Mouse (Mus musculus) neural tube, embryonic 13.5 days (tissue): ENCODE data around the gene Lingo1. TPM values are rescaled to one million over a fixed set of nuclear protein-coding genes. Genes with fewer than 3 reads are reported as not detected.

Source experiments
- ATAC-seq: fragments of 200-750 bp; cut with Nextera tagmentation; 2 replicates; pipeline ENCODE4 v1.8.0; 2017; ENCODE audit warnings: low read depth, mild to moderate bottlenecking, moderate TSS enrichment, moderate library complexity
- H3K27ac ChIP-seq: fragments of 300-500 bp; sonication (generic); replicated peaks from 2 replicates; pipeline ENCODE4 v1.5.1; 2015; ENCODE audit warnings: moderate library complexity, mild to moderate bottlenecking, inconsistent platforms
- H3K27me3 ChIP-seq: fragments of 300-500 bp; sonication (generic); 2 replicates; pipeline ENCODE4 v1.6.1; 2015; ENCODE audit warnings: mild to moderate bottlenecking, inconsistent platforms
- H3K36me3 ChIP-seq: fragments of 300-500 bp; sonication (generic); 2 replicates; pipeline ENCODE4 v1.6.1; 2015; ENCODE audit warnings: mild to moderate bottlenecking, inconsistent platforms
- H3K4me1 ChIP-seq: fragments of 300-500 bp; sonication (generic); replicated peaks from 2 replicates; pipeline ENCODE4 v1.6.1; 2015; ENCODE audit warnings: inconsistent platforms
- H3K4me2 ChIP-seq: fragments of 300-500 bp; sonication (generic); 2 replicates; pipeline ENCODE4 v1.6.1; 2015; ENCODE audit warnings: inconsistent platforms, mild to moderate bottlenecking, moderate library complexity
- H3K4me3 ChIP-seq: fragments of 300-500 bp; sonication (generic); 2 replicates; pipeline ENCODE4 v1.5.1; 2015; ENCODE audit warnings: mild to moderate bottlenecking, inconsistent platforms
- H3K9ac ChIP-seq: fragments of 300-500 bp; sonication (generic); 2 replicates; pipeline ENCODE4 v1.6.1; 2015; ENCODE audit warnings: moderate library complexity, mild to moderate bottlenecking, inconsistent platforms
- H3K9me3 ChIP-seq: fragments of 300-500 bp; sonication (generic); 2 replicates; pipeline ENCODE4 v1.6.1; 2016; ENCODE audit warnings: inconsistent platforms
- WGBS: fragments of 180-500 bp; shearing (Covaris S2); methylation state at CpG from one replicate; pipeline ENCODE4 v1.1.7; 2015; 5-methylcytosine and 5-hydroxymethylcytosine counted together
- polyA plus RNA-seq: library from polyadenylated mRNA; unstranded; fragments of >200 nt; fragmentation: Nextera tagmentation; extraction: Ambion mirVana; gene quantifications from 2 replicates; pipeline ENCODE4 v1.2.1, GENCODE M21; 2015

Lingo1 gene
- polyA plus RNA-seq, 1 experiment from 2014 or later: 59.4 TPM

DNA sequence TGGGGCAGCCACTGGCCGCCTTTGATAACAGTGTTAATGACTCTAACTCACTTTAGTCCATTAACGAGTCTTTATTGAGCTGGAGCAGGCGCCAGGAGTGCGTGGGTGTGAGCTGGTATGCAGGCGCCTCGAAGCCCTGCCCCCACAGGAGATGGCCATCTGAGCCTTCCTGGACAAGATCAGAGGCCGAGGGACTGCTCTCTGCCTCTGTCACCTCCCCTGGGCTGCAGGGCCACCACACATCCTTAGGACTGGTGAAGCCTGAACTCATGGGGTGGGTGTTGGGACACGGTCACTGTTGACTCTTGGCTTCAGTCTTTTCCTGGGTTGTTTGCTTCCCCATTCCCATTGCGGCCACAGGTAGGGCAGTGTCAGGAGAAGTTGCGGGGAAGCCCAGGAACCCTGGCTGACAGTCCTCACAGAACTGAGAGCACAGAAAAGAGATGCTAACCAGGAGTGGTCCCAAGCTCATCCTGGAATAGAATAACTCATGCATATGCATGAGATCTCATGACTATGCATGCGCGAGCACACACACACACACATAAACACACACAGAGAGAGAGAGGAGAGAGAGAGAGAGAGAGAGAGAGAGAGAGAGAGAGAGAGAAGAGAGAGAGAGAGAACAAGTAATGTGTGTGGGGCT lies 191.3 kb downstream of the Lingo1 start:
- Histone ChIP-seq H3K27ac (peak overlapping the region; percentile 49), H3K27me3 (no peaks in the 10 kb centered on the region), H3K36me3 (no peaks in the 10 kb centered on the region), H3K9ac (no peak overlapping the region; the same call in 1 of the 2 replicates), H3K4me3 (no peak overlapping the region), H3K9me3 (no peaks in the 10 kb centered on the region), H3K4me1 (peaks cover 58% of the 10 kb centered on the region), H3K4me2 (0 out of 2 replicates have a peak overlapping the region, but pooled peaks have one; percentile 3)
- WGBS: 15% methylated on average over 12 of the region's 12 CpGs
- peak; percentile 87 for ATAC-seq

DNA sequence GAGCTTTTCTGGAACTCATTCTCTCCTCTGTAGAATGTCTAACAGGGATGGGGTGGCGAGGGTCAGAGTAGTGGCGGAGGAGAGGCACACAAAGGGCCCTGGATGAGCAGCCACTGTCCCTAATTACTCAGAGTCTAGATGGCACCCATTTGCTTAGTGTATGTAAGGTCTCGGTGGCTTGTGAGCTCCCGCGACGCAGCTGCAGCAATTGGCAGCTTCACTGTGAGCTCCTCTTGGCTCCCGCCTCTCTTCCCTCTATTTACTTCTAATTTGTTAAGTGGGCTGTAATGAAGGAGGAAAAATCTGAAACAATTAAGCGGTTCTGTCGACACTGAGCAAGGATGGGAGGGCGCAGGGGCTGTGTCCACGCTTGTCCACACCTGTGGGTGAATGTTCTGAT lies 195.6 kb downstream of the Lingo1 start:
- no peaks in the 10 kb centered on the region for H3K36me3 ChIP-seq
- H3K4me2 ChIP-seq: no peak overlapping the region
- H3K4me1 ChIP-seq: peaks cover 25% of the 10 kb centered on the region
- H3K27me3 ChIP-seq: no peaks in the 10 kb centered on the region
- no peaks in the 10 kb centered on the region for H3K9me3 ChIP-seq
- peak overlapping the region; percentile 52; the same call in 1 of the 2 replicates for H3K27ac ChIP-seq
- ATAC-seq: no peak
- H3K4me3 ChIP-seq: no peak overlapping the region
- WGBS: 26% methylated on average over 11 of the region's 11 CpGs
- no peak overlapping the region for H3K9ac ChIP-seq

DNA sequence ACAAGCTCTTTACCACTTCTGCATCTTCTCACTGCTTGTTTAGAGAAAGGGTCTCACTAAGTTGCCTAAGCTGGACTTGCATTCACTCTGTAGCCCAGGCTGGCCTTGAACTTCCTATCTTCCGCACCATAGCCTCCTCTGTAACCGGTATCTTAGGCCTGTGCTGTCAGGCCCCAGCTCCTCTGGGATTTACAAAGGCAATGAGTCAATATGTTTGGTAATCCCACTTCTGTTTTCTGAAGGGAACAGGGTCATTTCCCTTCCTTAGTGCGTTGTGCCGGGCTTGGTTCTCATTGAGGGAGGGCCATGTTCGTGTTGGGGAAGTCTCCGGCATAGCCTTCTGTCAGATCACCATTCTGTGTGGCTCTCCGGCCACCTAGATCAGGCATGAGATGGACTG lies 203.6 kb downstream of the Lingo1 start:
- ATAC-seq: no peak
- no peak overlapping the region for H3K4me2 ChIP-seq
- H3K27me3 ChIP-seq: no peaks in the 10 kb centered on the region
- H3K9me3 ChIP-seq: no peaks in the 10 kb centered on the region
- H3K36me3 ChIP-seq: no peaks in the 10 kb centered on the region
- H3K9ac ChIP-seq: no peak overlapping the region
- 92% methylated on average over 7 of the region's 7 CpGs for WGBS
- no peak overlapping the region for H3K27ac ChIP-seq
- H3K4me1 ChIP-seq: peaks cover 26% of the 10 kb centered on the region
- H3K4me3 ChIP-seq: no peak overlapping the region

- Histone ChIP-seq H3K9ac (no peak overlapping the region), H3K4me3 (no peak overlapping the region), H3K4me2 (no peak overlapping the region), H3K27ac (no peak overlapping the region), H3K36me3 (no peaks in the 10 kb centered on the region), H3K4me1 (peaks cover 26% of the 10 kb centered on the region), H3K27me3 (no peaks in the 10 kb centered on the region), H3K9me3 (no peaks in the 10 kb centered on the region)
- ATAC-seq: no peak
- WGBS: 69% methylated on average over 8 of the region's 8 CpGs
These were observed 204.9 kb downstream of the Lingo1 start for GRCm38 (mm10) chr9:56591248-56591888.

DNA sequence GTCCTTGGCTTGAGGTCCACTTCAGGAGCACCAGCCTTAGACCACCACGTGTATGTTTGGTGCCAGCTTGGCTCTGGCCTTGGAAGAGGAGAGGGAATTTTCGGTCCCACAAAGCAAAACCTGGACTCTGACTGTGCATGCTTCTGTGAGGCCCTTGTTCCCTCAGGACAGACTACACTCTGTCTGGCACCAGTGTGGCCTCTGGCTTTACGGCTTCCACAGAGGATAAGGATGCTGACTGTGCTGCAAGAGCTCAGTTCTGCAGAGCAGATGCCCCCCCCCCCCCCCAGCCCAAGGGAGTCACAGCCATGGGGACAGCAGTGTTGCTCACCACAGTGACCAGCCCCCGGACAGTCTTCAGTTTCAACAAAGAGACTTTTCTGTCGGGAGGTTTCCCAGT lies 206.5 kb downstream of the Lingo1 start:
- Histone ChIP-seq H3K27ac (no peak overlapping the region), H3K4me3 (no peak overlapping the region), H3K9me3 (no peaks in the 10 kb centered on the region), H3K4me1 (peaks cover 29% of the 10 kb centered on the region), H3K27me3 (no peaks in the 10 kb centered on the region), H3K9ac (no peak overlapping the region), H3K36me3 (no peaks in the 10 kb centered on the region), H3K4me2 (no peak overlapping the region)
- peak; percentile 57; the same call in 1 of the 2 replicates for ATAC-seq
- WGBS: 23% methylated on average over 5 of the region's 5 CpGs

DNA sequence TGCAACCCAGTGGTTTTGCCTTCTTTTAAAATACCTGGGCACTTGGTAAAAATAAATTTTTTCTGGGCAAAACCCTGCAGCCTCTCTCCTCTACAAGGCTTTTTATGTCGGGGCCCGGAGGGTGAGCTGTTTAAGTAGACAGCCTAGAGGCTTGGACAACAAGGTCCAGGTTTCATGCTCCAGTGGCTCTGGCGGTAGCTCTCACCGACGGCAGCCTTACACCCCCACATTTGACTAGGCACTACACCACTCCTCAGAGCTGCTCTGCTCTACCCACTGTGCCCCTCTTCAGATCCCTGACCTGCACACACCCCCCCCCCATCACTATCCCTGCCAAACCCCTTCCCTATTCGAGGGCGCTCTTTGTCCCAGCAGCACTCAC lies 212.2 kb downstream of the Lingo1 start:
- Histone ChIP-seq H3K27ac (no peak overlapping the region), H3K4me3 (no peak overlapping the region), H3K4me1 (peaks cover 45% of the 10 kb centered on the region), H3K36me3 (no peaks in the 10 kb centered on the region), H3K9ac (no peak overlapping the region), H3K4me2 (no peak overlapping the region), H3K9me3 (no peaks in the 10 kb centered on the region), H3K27me3 (no peaks in the 10 kb centered on the region)
- WGBS: 49% methylated on average over 7 of the region's 7 CpGs
- ATAC-seq: no peak

DNA sequence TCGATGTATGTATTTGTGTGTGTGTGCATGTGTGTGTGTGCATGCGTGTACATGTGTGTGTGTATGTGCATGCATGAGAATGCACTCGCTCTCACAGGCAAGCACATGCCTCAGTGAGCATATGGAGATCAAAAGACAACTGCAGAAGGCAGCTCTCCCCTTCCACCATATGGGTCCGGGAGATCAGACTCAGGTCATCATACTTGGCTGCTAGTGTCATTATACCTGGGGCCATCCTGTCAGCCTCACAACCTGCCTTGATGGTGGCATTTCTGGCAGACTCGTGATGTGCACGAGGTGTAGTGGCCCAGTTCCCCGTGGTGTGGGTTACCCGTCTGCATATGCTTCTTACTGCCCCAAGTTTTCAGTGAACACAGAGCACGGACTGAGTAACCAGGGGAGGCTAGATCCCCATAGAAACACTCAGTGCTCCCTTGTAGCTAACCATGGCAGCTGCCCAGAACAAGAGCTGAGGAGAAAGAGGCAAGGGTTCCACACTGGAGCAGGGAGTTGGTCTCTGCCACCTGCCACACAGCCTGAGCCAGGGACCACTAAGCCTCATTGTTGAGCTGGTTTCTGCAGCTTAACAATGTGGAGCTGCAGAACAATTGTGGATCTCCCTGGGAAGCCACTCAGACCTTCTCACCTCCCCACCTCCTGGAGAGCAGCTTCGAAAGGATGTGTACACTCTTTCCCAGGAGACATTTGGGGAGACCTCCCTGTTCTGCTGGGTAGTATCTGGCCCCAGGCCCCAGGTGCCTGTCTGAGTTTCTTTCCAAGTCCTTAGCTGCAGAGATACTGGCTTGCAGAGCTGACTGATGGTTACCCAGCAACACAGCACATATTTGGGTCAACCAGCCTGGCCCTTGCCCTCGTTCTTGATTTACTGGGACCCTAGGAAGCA lies 212.9 kb downstream of the Lingo1 start:
- no peak for ATAC-seq
- Histone ChIP-seq H3K9me3 (no peaks in the 10 kb centered on the region), H3K27me3 (no peaks in the 10 kb centered on the region), H3K36me3 (no peaks in the 10 kb centered on the region), H3K4me2 (no peak overlapping the region), H3K4me1 (peaks cover 45% of the 10 kb centered on the region), H3K9ac (peak overlapping the region; percentile 39; the same call in 1 of the 2 replicates), H3K27ac (0 out of 2 replicates have a peak overlapping the region, but pooled peaks have one; percentile 9), H3K4me3 (no peak overlapping the region)
- WGBS: 49% methylated on average over 11 of the region's 11 CpGs

GRCm38 (mm10) chr9:56582628-56583027 lies 213.6 kb downstream of the Lingo1 start:
- 68% methylated on average over 8 of the region's 8 CpGs for WGBS
- H3K9me3 ChIP-seq: no peaks in the 10 kb centered on the region
- H3K27me3 ChIP-seq: no peaks in the 10 kb centered on the region
- H3K4me2 ChIP-seq: no peak overlapping the region
- no peak overlapping the region for H3K27ac ChIP-seq
- H3K9ac ChIP-seq: no peak overlapping the region; the same call in 1 of the 2 replicates
- H3K4me3 ChIP-seq: no peak overlapping the region
- peaks cover 45% of the 10 kb centered on the region for H3K4me1 ChIP-seq
- no peaks in the 10 kb centered on the region for H3K36me3 ChIP-seq
- ATAC-seq: no peak

DNA sequence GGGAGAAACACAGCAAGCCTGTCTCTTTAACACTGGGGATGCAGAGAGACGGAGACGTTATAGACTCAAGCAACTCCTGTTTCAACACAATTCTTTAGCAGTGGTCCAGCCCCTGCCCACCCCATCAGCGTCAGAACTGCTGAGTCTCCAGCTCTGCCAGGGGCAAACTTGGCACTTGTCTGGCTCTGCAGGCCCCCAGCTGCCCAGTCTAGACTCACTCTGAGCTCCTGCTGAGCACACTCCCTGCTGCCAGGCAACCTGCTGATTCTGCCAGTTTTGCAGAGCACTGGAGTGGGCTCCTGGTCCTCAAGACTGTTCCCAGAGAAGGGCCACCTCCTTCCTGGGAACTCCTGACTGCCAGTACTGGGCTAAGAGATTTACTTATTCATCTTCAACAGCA lies 214.6 kb downstream of the Lingo1 start:
- ATAC-seq: 0 out of 2 replicates have a peak, but pooled peaks have one; percentile 54

GRCm38 (mm10) chr9:56581016-56581415 lies 215.3 kb downstream of the Lingo1 start:
- no peaks in the 10 kb centered on the region for H3K36me3 ChIP-seq
- peaks cover 51% of the 10 kb centered on the region for H3K4me1 ChIP-seq
- ATAC-seq: no peak
- H3K27ac ChIP-seq: no peak overlapping the region
- H3K4me3 ChIP-seq: no peak overlapping the region
- WGBS: 63% methylated on average over 8 of the region's 8 CpGs
- no peak overlapping the region for H3K9ac ChIP-seq
- H3K9me3 ChIP-seq: no peaks in the 10 kb centered on the region
- H3K27me3 ChIP-seq: no peaks in the 10 kb centered on the region
- H3K4me2 ChIP-seq: no peak overlapping the region

More for the DNA sequence above, 214.6 kb downstream of the Lingo1 start:
- Histone ChIP-seq H3K36me3 (no peaks in the 10 kb centered on the region), H3K27ac (no peak overlapping the region), H3K4me3 (no peak overlapping the region), H3K4me2 (no peak overlapping the region), H3K9me3 (no peaks in the 10 kb centered on the region), H3K9ac (no peak overlapping the region), H3K27me3 (no peaks in the 10 kb centered on the region), H3K4me1 (peaks cover 51% of the 10 kb centered on the region)
- 22% methylated on average over 3 of the region's 3 CpGs for WGBS

- H3K4me2 ChIP-seq: no peak overlapping the region
- no peak overlapping the region for H3K27ac ChIP-seq
- ATAC-seq: no peak
- H3K36me3 ChIP-seq: no peaks in the 10 kb centered on the region
- peaks cover 47% of the 10 kb centered on the region for H3K4me1 ChIP-seq
- no peak overlapping the region for H3K4me3 ChIP-seq
- H3K9me3 ChIP-seq: no peaks in the 10 kb centered on the region
- no peak overlapping the region for H3K9ac ChIP-seq
- WGBS: 17% methylated on average over 4 of the region's 4 CpGs
- no peaks in the 10 kb centered on the region for H3K27me3 ChIP-seq
These were observed 216.2 kb downstream of the Lingo1 start for GRCm38 (mm10) chr9:56580101-56580500.

DNA sequence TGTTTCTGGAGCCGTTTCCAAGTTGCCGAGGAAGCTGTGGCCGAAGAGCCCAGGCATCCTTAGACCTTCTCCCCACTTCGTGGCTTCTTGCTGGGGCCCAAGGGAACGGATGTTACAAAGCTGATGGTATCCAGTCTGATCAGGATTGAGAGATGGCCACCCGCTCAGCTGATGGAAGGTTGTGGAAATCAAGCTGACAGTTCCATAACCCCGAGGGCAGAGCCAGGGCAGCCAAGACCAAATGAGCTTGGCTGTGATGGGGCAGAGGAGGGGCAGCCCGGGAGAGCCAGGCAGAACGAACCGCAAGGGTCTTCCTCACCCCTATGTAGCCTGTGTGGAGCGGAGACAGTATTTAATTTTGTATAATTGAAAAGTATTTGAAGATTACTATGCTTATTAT lies 218.9 kb downstream of the Lingo1 start:
- H3K4me2 ChIP-seq: no peak overlapping the region
- 64% methylated on average over 11 of the region's 11 CpGs for WGBS
- H3K9ac ChIP-seq: no peak overlapping the region
- no peaks in the 10 kb centered on the region for H3K9me3 ChIP-seq
- peaks cover 38% of the 10 kb centered on the region for H3K4me1 ChIP-seq
- no peaks in the 10 kb centered on the region for H3K27me3 ChIP-seq
- H3K4me3 ChIP-seq: no peak overlapping the region
- H3K36me3 ChIP-seq: no peaks in the 10 kb centered on the region
- ATAC-seq: no peak
- H3K27ac ChIP-seq: no peak overlapping the region
